Mouse (Mus musculus): ENCODE measurements around the gene Cpeb4.

GRCm38 (mm10) chr11:31888229-31888628 lies 16.2 kb downstream of the Cpeb4 start:
- no peak for TF ChIP-seq POLR2A (IDR thresholded peaks at IDR 0.05; ENCODE audit: insufficient read depth, low read depth, low read length)
- no peak for TF ChIP-seq CTCF (IDR thresholded peaks at IDR 0.05)

All from heart, adult 2 months (tissue).